Mouse (Mus musculus) liver, embryonic 11.5 days (tissue): ENCODE results near the gene Nid2. TPM values are rescaled to one million over a fixed set of nuclear protein-coding genes. Genes with fewer than 3 reads are reported as not detected.

Experiments used
- ATAC-seq: fragments of 200-750 bp; cut with Nextera tagmentation; replicated peaks from 2 replicates; pipeline ENCODE4 v1.8.0; 2017; ENCODE audit warnings: moderate number of reproducible peaks, mild to moderate bottlenecking, moderate TSS enrichment, moderate library complexity; ENCODE audit not compliant: low FRiP score
- DNase-seq: peaks from one replicate; pipeline ENCODE4 v3.0.0-alpha.2; 2017; ENCODE audit warnings: low spot score
- H3K27ac ChIP-seq: fragments of 300-500 bp; sonication (generic); 2 replicates; pipeline ENCODE4 v1.5.1; 2014; ENCODE audit warnings: mild to moderate bottlenecking, low read depth, low read length, control low read depth
- H3K27me3 ChIP-seq: fragments of 300-500 bp; sonication (generic); replicated peaks from 2 replicates; pipeline ENCODE4 v1.6.1; 2014; ENCODE audit warnings: low read length, mixed read lengths; ENCODE audit not compliant: control insufficient read depth, insufficient read depth
- H3K36me3 ChIP-seq: fragments of 300-500 bp; sonication (generic); 2 replicates; pipeline ENCODE4 v1.6.1; 2014; ENCODE audit warnings: mild to moderate bottlenecking, low read length, moderate library complexity, mixed read lengths; ENCODE audit not compliant: control insufficient read depth, insufficient read depth
- H3K4me1 ChIP-seq: fragments of 300-500 bp; sonication (generic); replicated peaks from 2 replicates; pipeline ENCODE4 v1.6.1; 2014; ENCODE audit warnings: low read length, mixed read lengths; ENCODE audit not compliant: control insufficient read depth, insufficient read depth
- H3K4me2 ChIP-seq: fragments of 300-500 bp; sonication (generic); 2 replicates; pipeline ENCODE4 v1.6.1; 2014; ENCODE audit warnings: mild to moderate bottlenecking, control low read depth, moderate library complexity
- H3K4me3 ChIP-seq: fragments of 300-500 bp; sonication (generic); 2 replicates; pipeline ENCODE4 v1.5.1; 2014; ENCODE audit warnings: low read depth, low read length, control low read depth
- H3K9ac ChIP-seq: fragments of 300-500 bp; sonication (generic); 2 replicates; pipeline ENCODE4 v1.6.1; 2014; ENCODE audit warnings: low read depth, low read length, control low read depth
- H3K9me3 ChIP-seq: fragments of 300-500 bp; sonication (generic); 2 replicates; pipeline ENCODE4 v1.6.1; 2016; ENCODE audit warnings: low read length, inconsistent platforms, mixed read lengths; ENCODE audit not compliant: control insufficient read depth
- WGBS: fragments of 180-500 bp; shearing (Covaris S2); extraction: QIAGEN DNeasy Blood & Tissue Kit; methylation state at CpG from one replicate; pipeline ENCODE4 v1.1.7; 2014; 5-methylcytosine and 5-hydroxymethylcytosine counted together
- polyA plus RNA-seq: library from polyadenylated mRNA; unstranded; fragments of >200 nt; fragmentation: Nextera tagmentation; extraction: Ambion mirVana; gene quantifications from 2 replicates; pipeline ENCODE4 v1.2.1, GENCODE M21; 2014

The Nid2 gene
- polyA plus RNA-seq, 1 experiment from 2014 or later = 44.1 TPM

- ATAC-seq (peak; percentile 41; the same call in 1 of the 2 replicates), DNase-seq (no peak)
- H3K36me3 ChIP-seq = no peaks in the 10 kb centered on the region
These were observed 38.0 kb upstream of the Nid2 start for GRCm38 (mm10) chr14:19713067-19713466.

DNA sequence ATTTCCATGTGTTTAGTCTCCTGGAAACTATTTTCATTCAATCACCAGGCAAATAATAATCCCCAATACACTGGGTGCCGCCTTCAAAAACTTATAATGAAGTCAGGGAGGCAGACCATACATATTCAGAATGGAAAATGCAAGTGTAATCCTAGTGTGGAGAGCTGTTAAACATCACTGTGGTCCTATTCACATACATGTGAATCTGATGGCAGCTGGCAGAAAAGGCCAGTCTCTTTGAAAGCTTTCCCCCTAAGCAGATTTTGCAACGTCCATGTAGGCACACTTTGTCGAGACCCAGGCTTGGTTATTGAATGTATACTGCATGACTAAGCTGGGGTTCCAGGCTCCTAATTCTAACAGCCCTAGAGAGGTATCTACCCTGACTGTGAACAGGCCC, 32.0 kb upstream of the Nid2 start:
- Histone ChIP-seq H3K4me3 (no peak overlapping the region), H3K27ac (no peak overlapping the region), H3K4me1 (no peaks in the 10 kb centered on the region), H3K4me2 (no peak overlapping the region), H3K27me3 (no peaks in the 10 kb centered on the region), H3K9me3 (no peaks in the 10 kb centered on the region), H3K36me3 (no peaks in the 10 kb centered on the region), H3K9ac (no peak overlapping the region)
- ATAC-seq = no peak
- DNase-seq = no peak
- 60% methylated on average over 3 of the region's 3 CpGs for WGBS

More at GRCm38 (mm10) chr14:19713067-19713466, 38.0 kb upstream of the Nid2 start:
- H3K27ac ChIP-seq = no peak overlapping the region
- no peaks in the 10 kb centered on the region for H3K27me3 ChIP-seq
- no peak overlapping the region for H3K4me2 ChIP-seq
- H3K4me3 ChIP-seq = no peak overlapping the region
- 24% methylated on average over 3 of the region's 3 CpGs for WGBS
- H3K9ac ChIP-seq = no peak overlapping the region
- H3K9me3 ChIP-seq = no peaks in the 10 kb centered on the region
- no peaks in the 10 kb centered on the region for H3K4me1 ChIP-seq

- Histone ChIP-seq H3K27me3 (no peaks in the 10 kb centered on the region), H3K4me3 (no peak overlapping the region), H3K9me3 (no peaks in the 10 kb centered on the region), H3K36me3 (no peaks in the 10 kb centered on the region), H3K27ac (no peak overlapping the region), H3K4me2 (no peak overlapping the region), H3K4me1 (no peaks in the 10 kb centered on the region), H3K9ac (no peak overlapping the region)
- ATAC-seq (no peak), DNase-seq (no peak)
- WGBS = 79% methylated on average over 2 of the region's 2 CpGs
These were observed 30.9 kb upstream of the Nid2 start for GRCm38 (mm10) chr14:19720044-19720611.

DNA sequence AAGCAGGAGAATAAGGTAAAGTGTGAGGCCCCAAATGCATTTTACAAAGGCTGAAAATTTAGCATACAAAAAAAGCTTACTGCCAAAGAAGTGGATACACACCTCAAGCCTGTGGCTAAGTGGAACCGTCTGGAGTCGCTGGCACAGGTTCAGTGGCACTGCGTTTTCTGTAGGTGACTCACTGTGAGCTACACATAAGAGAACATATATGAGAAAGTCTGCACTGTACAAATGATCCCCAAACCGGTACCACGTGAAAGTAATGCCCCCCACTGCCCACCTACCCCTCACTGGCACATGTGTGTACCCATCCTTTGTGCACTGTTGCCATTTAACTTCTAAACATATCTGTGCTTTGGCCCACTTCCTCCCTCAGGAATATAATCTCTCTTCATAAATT, 22.8 kb upstream of the Nid2 start:
- no peak for ATAC-seq

DNA sequence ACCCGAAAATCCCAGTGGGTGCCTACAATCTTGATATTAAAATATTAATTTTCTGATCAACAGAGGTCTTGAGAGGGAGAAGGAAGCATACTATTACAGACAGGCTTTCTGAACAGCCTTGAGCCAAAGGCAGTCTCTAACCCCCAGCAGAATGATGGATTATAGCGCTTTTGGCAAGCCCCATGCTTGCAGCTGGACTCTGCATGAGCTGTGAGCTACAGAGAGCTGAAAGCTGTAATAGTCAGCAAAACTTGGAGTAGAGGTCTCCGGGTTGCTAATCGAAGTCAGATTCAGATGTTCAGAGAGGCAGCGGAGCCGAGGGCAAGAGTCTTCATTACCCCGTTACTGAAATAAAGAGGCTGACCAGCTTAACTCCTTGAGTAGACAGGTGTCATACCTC, 22.3 kb upstream of the Nid2 start:
- ATAC-seq (no peak), DNase-seq (no peak)
- Histone ChIP-seq H3K4me2 (no peak overlapping the region), H3K9me3 (no peaks in the 10 kb centered on the region), H3K9ac (no peak overlapping the region), H3K4me1 (no peaks in the 10 kb centered on the region), H3K27ac (no peak overlapping the region), H3K27me3 (no peaks in the 10 kb centered on the region), H3K4me3 (no peak overlapping the region), H3K36me3 (no peaks in the 10 kb centered on the region)
- WGBS = 75% methylated on average over 7 of the region's 7 CpGs

More for the DNA sequence above, 22.8 kb upstream of the Nid2 start:
- Histone ChIP-seq H3K27ac (no peak overlapping the region), H3K9ac (no peak overlapping the region), H3K4me1 (no peaks in the 10 kb centered on the region), H3K4me3 (no peak overlapping the region), H3K9me3 (no peaks in the 10 kb centered on the region), H3K36me3 (no peaks in the 10 kb centered on the region), H3K27me3 (no peaks in the 10 kb centered on the region), H3K4me2 (no peak overlapping the region)
- no peak for DNase-seq
- 84% methylated on average over 5 of the region's 5 CpGs for WGBS

- H3K36me3 ChIP-seq = no peaks in the 10 kb centered on the region
- H3K9me3 ChIP-seq = no peaks in the 10 kb centered on the region
- H3K9ac ChIP-seq = no peak overlapping the region
- H3K27ac ChIP-seq = no peak overlapping the region
- 84% methylated on average over 2 of the region's 2 CpGs for WGBS
- no peaks in the 10 kb centered on the region for H3K4me1 ChIP-seq
- no peak for DNase-seq
- no peak overlapping the region for H3K4me3 ChIP-seq
- H3K4me2 ChIP-seq = no peak overlapping the region
- H3K27me3 ChIP-seq = no peaks in the 10 kb centered on the region
- ATAC-seq = no peak
These were observed 19.0 kb upstream of the Nid2 start for GRCm38 (mm10) chr14:19732097-19732496.

DNA sequence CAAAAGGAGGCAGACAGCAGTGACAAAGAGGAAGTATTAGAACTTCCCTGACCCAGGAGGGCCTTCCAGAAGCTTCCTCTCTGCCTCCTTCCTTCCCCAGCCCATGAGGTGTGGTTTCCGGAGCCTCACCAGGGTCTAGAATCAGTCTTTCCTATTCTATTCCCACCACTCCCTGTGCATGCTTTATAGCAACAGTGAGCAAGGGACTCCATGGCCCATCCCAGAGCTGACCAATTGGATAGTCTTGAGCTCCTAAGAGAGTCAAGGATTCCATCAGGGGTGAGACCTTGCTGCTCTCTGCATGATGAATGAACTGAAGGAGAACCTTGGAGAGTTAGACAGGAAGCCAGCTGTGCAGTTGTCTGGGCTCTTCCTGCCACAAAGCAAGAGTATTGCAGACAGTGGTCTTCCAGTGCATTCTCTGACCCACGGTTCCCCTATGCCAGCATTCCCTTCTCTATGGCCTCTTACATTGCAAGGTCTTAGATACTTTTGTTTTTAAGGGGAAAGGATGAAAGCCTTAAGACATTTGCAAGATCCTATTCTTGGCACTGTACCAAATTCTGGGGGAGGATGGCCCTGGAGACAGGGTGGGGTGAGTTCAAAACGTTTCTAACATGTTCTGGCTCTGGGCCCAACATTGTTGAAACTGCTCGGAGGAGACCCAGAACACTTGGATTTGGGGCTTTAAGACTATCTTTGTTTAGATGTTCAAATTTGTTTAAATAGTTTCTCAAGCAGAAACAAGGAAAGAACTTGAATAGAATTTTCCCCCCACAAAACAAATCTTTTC, 17.4 kb upstream of the Nid2 start:
- DNase-seq (no peak), ATAC-seq (no peak; the same call in 1 of the 2 replicates)
- H3K9me3 ChIP-seq = no peaks in the 10 kb centered on the region
- no peak overlapping the region for H3K9ac ChIP-seq
- H3K4me1 ChIP-seq = no peaks in the 10 kb centered on the region
- H3K36me3 ChIP-seq = no peaks in the 10 kb centered on the region
- H3K27me3 ChIP-seq = no peaks in the 10 kb centered on the region
- H3K4me3 ChIP-seq = no peak overlapping the region
- WGBS = 45% methylated on average over 4 of the region's 4 CpGs
- peak overlapping the region; percentile 10; the same call in 1 of the 2 replicates for H3K27ac ChIP-seq
- no peak overlapping the region for H3K4me2 ChIP-seq

DNA sequence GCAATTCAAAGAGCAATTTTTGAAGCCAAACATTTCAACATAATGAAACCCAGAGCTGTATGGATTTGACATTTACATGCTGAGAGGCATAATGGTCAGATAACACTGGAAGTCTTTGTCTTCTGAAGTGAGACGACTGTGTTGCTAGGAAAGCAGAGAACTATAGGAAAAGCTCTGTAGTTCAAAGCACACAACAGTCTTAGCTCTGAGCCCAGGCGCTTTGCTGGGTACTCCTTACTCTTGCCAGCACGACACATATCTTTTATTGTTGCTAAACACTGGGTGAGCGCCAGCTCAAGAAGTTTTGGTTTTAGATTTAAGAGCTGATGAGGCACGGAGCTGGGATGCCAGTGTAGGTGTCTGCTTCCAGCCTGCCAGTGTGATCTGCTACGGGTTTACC, 15.8 kb upstream of the Nid2 start:
- H3K36me3 ChIP-seq = no peaks in the 10 kb centered on the region
- H3K4me1 ChIP-seq = no peaks in the 10 kb centered on the region
- DNase-seq = no peak
- ATAC-seq = no peak
- H3K27ac ChIP-seq = no peak overlapping the region
- H3K9ac ChIP-seq = no peak overlapping the region
- no peak overlapping the region for H3K4me3 ChIP-seq
- no peaks in the 10 kb centered on the region for H3K27me3 ChIP-seq
- H3K4me2 ChIP-seq = no peak overlapping the region
- H3K9me3 ChIP-seq = no peaks in the 10 kb centered on the region
- WGBS = 71% methylated on average over 6 of the region's 6 CpGs

- Histone ChIP-seq H3K27ac (peak overlapping the region; percentile 25; the same call in 1 of the 2 replicates), H3K4me3 (no peak overlapping the region), H3K4me1 (no peaks in the 10 kb centered on the region), H3K9ac (no peak overlapping the region), H3K27me3 (no peaks in the 10 kb centered on the region), H3K36me3 (no peaks in the 10 kb centered on the region), H3K9me3 (no peaks in the 10 kb centered on the region), H3K4me2 (no peak overlapping the region)
- DNase-seq (no peak), ATAC-seq (no peak; the same call in 1 of the 2 replicates)
These were observed 13.5 kb upstream of the Nid2 start for GRCm38 (mm10) chr14:19737568-19737967.
